ENCODE assay signal across 22 mouse cellular contexts in the genomic region with DNA sequence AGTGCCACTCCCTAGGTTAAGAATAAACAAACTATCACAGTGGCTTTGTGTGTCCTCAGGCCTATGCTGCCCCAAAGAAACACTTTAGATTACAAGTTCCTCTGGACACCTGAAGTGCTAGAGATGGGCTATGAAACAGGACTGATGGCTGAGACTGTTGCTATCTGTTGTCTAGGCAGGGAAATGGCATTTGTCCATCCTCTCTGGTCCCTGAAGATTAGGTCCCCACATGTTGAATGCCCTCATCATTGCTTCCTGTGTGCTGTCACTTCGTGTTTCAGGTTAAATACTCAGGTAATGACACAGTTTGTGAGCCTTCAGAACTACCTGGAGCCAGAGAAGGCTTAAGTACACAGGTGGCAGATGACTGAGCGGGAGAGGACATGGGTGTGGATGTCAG.
"Had no signal": no experiment of that assay in that cellular context is flagged by ENCODE, and none has a peak within 500 bp of the region (broad histone marks: within the 10 kb centered on the region; RNA-seq: fewer than 3 reads in every experiment).

No protein-coding gene starts in this region.

- H3K4me1 ChIP-seq: limb, embryonic 10.5 days; lung, embryonic 15.5 days; neural tube, embryonic 12.5 days had no signal

- H3K27me3 ChIP-seq: limb, embryonic 13.5 days; lung, embryonic 15.5 days; midbrain, embryonic 15.5 days; neural tube, embryonic 12.5 days; neural tube, embryonic 15.5 days had no signal

- H3K4me2 ChIP-seq: limb, embryonic 13.5 days; lung, embryonic 15.5 days; midbrain, embryonic 12.5 days; midbrain, embryonic 15.5 days; neural tube, embryonic 12.5 days; neural tube, embryonic 15.5 days had no signal

- ATAC-seq: intestine, postnatal 0 days; midbrain, embryonic 15.5 days had no signal

- H3K9me3 ChIP-seq: limb, embryonic 10.5 days; limb, embryonic 13.5 days; lung, embryonic 15.5 days; midbrain, embryonic 12.5 days; midbrain, embryonic 15.5 days; neural tube, embryonic 12.5 days; neural tube, embryonic 15.5 days had no signal

- H3K9ac ChIP-seq: limb, embryonic 13.5 days; lung, embryonic 15.5 days; midbrain, embryonic 12.5 days; midbrain, embryonic 15.5 days; neural tube, embryonic 12.5 days; neural tube, embryonic 15.5 days had no signal

- H3K4me3 ChIP-seq: layer of hippocampus, adult 2 months; limb, embryonic 10.5 days; limb, embryonic 13.5 days; lung, embryonic 15.5 days; midbrain, embryonic 12.5 days; midbrain, embryonic 15.5 days; neural tube, embryonic 12.5 days; neural tube, embryonic 15.5 days had no signal

- DNase-seq: kidney, adult 2 months; kidney, postnatal 25 days; layer of hippocampus, adult 9-11 months; lung, adult 18-20 months; lung, postnatal 10 days; lung, postnatal 4 days; right cerebral cortex, adult 18-20 months; right cerebral cortex, postnatal 14 days; right cerebral cortex, postnatal 4 days; thymus, adult 2 months; thymus, postnatal 14 days had no signal

- H3K27ac ChIP-seq: kidney, postnatal 0 days; layer of hippocampus, adult 2 months; limb, embryonic 10.5 days; limb, embryonic 13.5 days; lung, embryonic 15.5 days; midbrain, embryonic 12.5 days; midbrain, embryonic 15.5 days; neural tube, embryonic 12.5 days; neural tube, embryonic 15.5 days; stomach, postnatal 0 days had no signal
